Mouse (Mus musculus) mammary gland, adult 2 months (tissue): ENCODE measurements around the gene Trappc6b. TPM values are rescaled to one million over a fixed set of nuclear protein-coding genes. Genes with fewer than 3 reads are reported as not detected.

Experiments used
- polyA plus RNA-seq: library from polyadenylated mRNA; depleted of rRNA; stranded (reverse); fragments of >200 nt; gene quantifications from 2 replicates; pipeline ENCODE4 v1.2.3, GENCODE M21; 2012; ENCODE audit warnings: low replicate concordance; rRNA removed

The Trappc6b gene
- polyA plus RNA-seq: 50.4 and 96.6 TPM in 2 replicates

GRCm38 (mm10) chr12:59060993-59061595 is at the start of gene Trappc6b:
Trappc6b (minus strand) TSS chr12:59061472.

GRCm38 (mm10) chr12:59095104-59096025 is 34.1 kb upstream of the Trappc6b start, which contains the start of gene Mia2:
Mia2 (plus strand) TSS chr12:59095799.

GRCm38 (mm10) chr12:59066448-59067077 is 5.3 kb upstream of the Trappc6b start, which contains the start of gene Pnn:
Pnn (plus strand) TSS chr12:59066884.

GRCm38 (mm10) chr12:59013234-59013633 is 48.0 kb downstream of the Trappc6b start, which contains the start of gene Gemin2:
Gemin2 (plus strand) TSS chr12:59013393.

GRCm38 (mm10) chr12:59011844-59012709 is 49.2 kb downstream of the Trappc6b start, which contains the start of gene Sec23a:
Sec23a (minus strand) TSS chr12:59012017.

Other genes with a start within 250 kb of the Trappc6b start
- 8.8 and 29.0 TPM in 2 replicates for gene Sec23a, start 49.5 kb downstream of the Trappc6b start, polyA plus RNA-seq
- 1.3 and 1.7 TPM in 2 replicates for gene Gemin2, start 48.1 kb downstream of the Trappc6b start, polyA plus RNA-seq
- gene Pnn, start 5.4 kb upstream of the Trappc6b start, polyA plus RNA-seq: 6.7 and 6.9 TPM in 2 replicates
- 23.0 and 45.8 TPM in 2 replicates for gene Mia2, start 34.3 kb upstream of the Trappc6b start, polyA plus RNA-seq
- gene Fbxo33, start 158.3 kb upstream of the Trappc6b start, polyA plus RNA-seq: 6.0 and 15.3 TPM in 2 replicates